Mouse (Mus musculus) intestine, embryonic 16.5 days (tissue): ENCODE measurements around the gene Prkcq. TPM values are rescaled to one million over a fixed set of nuclear protein-coding genes. Genes with fewer than 3 reads are reported as not detected.

Experiments used
- ATAC-seq: fragments of 200-750 bp; cut with Nextera tagmentation; 2 replicates; pipeline ENCODE4 v1.8.0; 2017; ENCODE audit warnings: moderate TSS enrichment, moderate library complexity
- H3K27ac ChIP-seq: fragments of 300-500 bp; sonication (generic); 2 replicates; pipeline ENCODE4 v1.5.1; 2014; ENCODE audit warnings: mild to moderate bottlenecking, low read length
- H3K27me3 ChIP-seq: fragments of 300-500 bp; sonication (generic); replicated peaks from 2 replicates; pipeline ENCODE4 v1.6.1; 2014; ENCODE audit warnings: low read length, control low read depth, mixed read lengths; ENCODE audit not compliant: control insufficient read depth, insufficient read depth
- H3K36me3 ChIP-seq: fragments of 300-500 bp; sonication (generic); 2 replicates; pipeline ENCODE4 v1.6.1; 2014; ENCODE audit warnings: low read length, control low read depth; ENCODE audit not compliant: control insufficient read depth, insufficient read depth
- H3K4me1 ChIP-seq: fragments of 300-500 bp; sonication (generic); 2 replicates; pipeline ENCODE4 v1.6.1; 2014; ENCODE audit warnings: low read length, control low read depth, mixed read lengths; ENCODE audit not compliant: control insufficient read depth, insufficient read depth
- H3K4me2 ChIP-seq: fragments of 300-500 bp; sonication (generic); 2 replicates; pipeline ENCODE4 v1.6.1; 2014; ENCODE audit warnings: low read depth, low read length, control low read depth
- H3K4me3 ChIP-seq: fragments of 300-500 bp; sonication (generic); 2 replicates; pipeline ENCODE4 v1.5.1; 2014; ENCODE audit warnings: mild to moderate bottlenecking, low read length
- H3K9ac ChIP-seq: fragments of 300-500 bp; sonication (generic); 2 replicates; pipeline ENCODE4 v1.6.1; 2014; ENCODE audit warnings: low read depth, low read length
- H3K9me3 ChIP-seq: fragments of 300-500 bp; sonication (generic); 2 replicates; pipeline ENCODE4 v1.6.1; 2016; ENCODE audit warnings: low read length, control low read depth; ENCODE audit not compliant: control insufficient read depth
- WGBS: fragments of 180-500 bp; shearing (Covaris S2); extraction: QIAGEN DNeasy Blood & Tissue Kit; methylation state at CpG from one replicate; pipeline ENCODE4 v1.1.7; 2014; 5-methylcytosine and 5-hydroxymethylcytosine counted together
- polyA plus RNA-seq: library from polyadenylated mRNA; unstranded; fragments of >200 nt; fragmentation: Nextera tagmentation; extraction: Ambion mirVana; gene quantifications from 2 replicates; pipeline ENCODE4 v1.2.1, GENCODE M21; 2015

The Prkcq gene
- polyA plus RNA-seq, 1 experiment from 2014 or later = 1.5 TPM

GRCm38 (mm10) chr2:11257260-11257850, 85.4 kb downstream of the Prkcq start:
- Histone ChIP-seq H3K27ac (no peak overlapping the region), H3K36me3 (no peaks in the 10 kb centered on the region), H3K9me3 (no peaks in the 10 kb centered on the region), H3K4me3 (no peak overlapping the region), H3K4me2 (no peak overlapping the region), H3K27me3 (no peaks in the 10 kb centered on the region), H3K4me1 (no peaks in the 10 kb centered on the region), H3K9ac (no peak overlapping the region)
- 76% methylated on average over 6 of the region's 6 CpGs for WGBS
- no peak for ATAC-seq

GRCm38 (mm10) chr2:11258181-11258580, 86.3 kb downstream of the Prkcq start:
- Histone ChIP-seq H3K27me3 (no peaks in the 10 kb centered on the region), H3K4me2 (no peak overlapping the region), H3K36me3 (no peaks in the 10 kb centered on the region), H3K9ac (no peak overlapping the region), H3K4me1 (no peaks in the 10 kb centered on the region), H3K4me3 (no peak overlapping the region), H3K27ac (no peak overlapping the region), H3K9me3 (no peaks in the 10 kb centered on the region)
- no peak for ATAC-seq
- 93% methylated on average over 1 of the region's 1 CpGs for WGBS

GRCm38 (mm10) chr2:11259361-11259760, 87.5 kb downstream of the Prkcq start:
- H3K27me3 ChIP-seq = no peaks in the 10 kb centered on the region
- 81% methylated on average over 5 of the region's 5 CpGs for WGBS
- no peak overlapping the region for H3K4me3 ChIP-seq
- H3K36me3 ChIP-seq = no peaks in the 10 kb centered on the region
- ATAC-seq = no peak
- H3K9me3 ChIP-seq = no peaks in the 10 kb centered on the region
- H3K9ac ChIP-seq = no peak overlapping the region
- H3K27ac ChIP-seq = no peak overlapping the region
- no peaks in the 10 kb centered on the region for H3K4me1 ChIP-seq
- no peak overlapping the region for H3K4me2 ChIP-seq

GRCm38 (mm10) chr2:11264836-11265235, 92.9 kb downstream of the Prkcq start:
- Histone ChIP-seq H3K27ac (no peak overlapping the region), H3K9ac (no peak overlapping the region), H3K27me3 (no peaks in the 10 kb centered on the region), H3K36me3 (no peaks in the 10 kb centered on the region), H3K4me3 (no peak overlapping the region), H3K9me3 (no peaks in the 10 kb centered on the region), H3K4me1 (no peaks in the 10 kb centered on the region), H3K4me2 (no peak overlapping the region)
- ATAC-seq = no peak
- WGBS = 92% methylated on average over 5 of the region's 5 CpGs

GRCm38 (mm10) chr2:11265455-11265854, 93.5 kb downstream of the Prkcq start:
- H3K9ac ChIP-seq = no peak overlapping the region
- WGBS = 74% methylated on average over 9 of the region's 9 CpGs
- H3K4me2 ChIP-seq = no peak overlapping the region
- no peak overlapping the region for H3K27ac ChIP-seq
- no peaks in the 10 kb centered on the region for H3K4me1 ChIP-seq
- no peaks in the 10 kb centered on the region for H3K27me3 ChIP-seq
- no peaks in the 10 kb centered on the region for H3K36me3 ChIP-seq
- H3K9me3 ChIP-seq = no peaks in the 10 kb centered on the region
- no peak for ATAC-seq
- H3K4me3 ChIP-seq = no peak overlapping the region

DNA sequence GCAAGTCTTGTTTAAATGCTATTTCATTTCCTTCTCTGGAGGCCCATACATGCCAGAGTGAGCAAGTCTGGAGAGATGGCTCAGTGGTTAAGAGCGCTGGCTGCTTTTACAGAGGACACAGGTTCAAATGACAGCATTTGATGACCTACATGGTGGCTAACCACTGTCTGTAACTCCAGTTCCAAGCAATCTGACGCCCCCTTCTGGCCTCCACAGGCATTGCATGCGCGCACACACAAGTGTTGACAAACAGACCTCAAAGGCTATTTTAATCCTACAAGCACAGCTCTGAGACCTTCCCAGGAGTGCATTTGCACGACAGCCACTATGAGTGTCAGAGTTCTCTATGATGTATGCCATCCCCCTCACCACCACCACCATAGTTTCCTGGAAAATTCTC, 94.4 kb downstream of the Prkcq start:
- Histone ChIP-seq H3K4me1 (no peaks in the 10 kb centered on the region), H3K36me3 (no peaks in the 10 kb centered on the region), H3K27me3 (no peaks in the 10 kb centered on the region), H3K4me3 (no peak overlapping the region), H3K4me2 (no peak overlapping the region), H3K9ac (no peak overlapping the region), H3K9me3 (no peaks in the 10 kb centered on the region), H3K27ac (no peak overlapping the region)
- 63% methylated on average over 5 of the region's 5 CpGs for WGBS
- no peak for ATAC-seq

DNA sequence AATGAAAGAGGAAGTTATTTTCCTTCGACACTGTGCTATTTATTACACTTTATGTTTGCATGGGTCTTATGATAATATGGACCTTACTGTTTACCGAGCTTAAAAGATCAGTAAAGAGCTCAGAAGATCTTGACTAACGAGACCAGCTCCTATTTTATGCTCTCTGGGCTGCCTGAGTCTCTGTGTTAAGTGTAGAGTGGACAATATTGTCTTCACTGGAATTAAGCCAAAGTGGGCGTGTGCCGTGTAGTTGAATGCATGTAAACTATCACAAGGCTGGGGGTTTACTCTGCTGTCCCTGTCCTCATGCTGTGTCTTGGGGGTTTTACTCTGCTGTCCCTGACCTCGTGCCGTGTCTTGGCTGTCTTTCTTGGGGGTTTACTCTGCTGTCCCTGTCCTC, 107.1 kb downstream of the Prkcq start:
- H3K27me3 ChIP-seq = no peaks in the 10 kb centered on the region
- H3K27ac ChIP-seq = no peak overlapping the region
- WGBS = 46% methylated on average over 7 of the region's 7 CpGs
- no peaks in the 10 kb centered on the region for H3K9me3 ChIP-seq
- ATAC-seq = peak; percentile 56
- H3K4me2 ChIP-seq = no peak overlapping the region
- no peaks in the 10 kb centered on the region for H3K36me3 ChIP-seq
- H3K9ac ChIP-seq = no peak overlapping the region
- peaks cover 3% of the 10 kb centered on the region; the same call in 1 of the 2 replicates for H3K4me1 ChIP-seq
- no peak overlapping the region for H3K4me3 ChIP-seq

DNA sequence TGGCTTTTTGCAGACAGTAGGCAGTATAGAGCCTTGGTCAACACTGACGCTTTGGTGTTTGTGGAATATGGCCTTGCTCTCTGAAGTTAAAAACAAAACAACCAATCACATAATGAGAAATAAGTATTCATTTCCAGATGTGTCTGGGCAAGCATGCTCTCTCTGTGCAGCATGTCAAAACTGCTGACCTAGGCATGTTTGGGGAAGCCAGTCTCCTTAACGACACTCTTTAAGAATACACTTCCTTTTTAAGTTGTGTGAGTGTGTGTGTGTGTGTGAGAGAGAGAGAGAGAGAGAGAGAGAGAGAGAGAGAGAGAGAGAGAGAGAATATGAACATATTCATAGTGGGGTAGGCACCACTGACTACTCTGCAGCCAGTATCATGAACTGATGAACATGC, 108.3 kb downstream of the Prkcq start:
- Histone ChIP-seq H3K4me3 (no peak overlapping the region), H3K9me3 (no peaks in the 10 kb centered on the region), H3K9ac (no peak overlapping the region), H3K36me3 (no peaks in the 10 kb centered on the region), H3K27me3 (no peaks in the 10 kb centered on the region), H3K4me2 (no peak overlapping the region), H3K27ac (no peak overlapping the region), H3K4me1 (peaks cover 3% of the 10 kb centered on the region; the same call in 1 of the 2 replicates)
- 69% methylated on average over 2 of the region's 2 CpGs for WGBS
- ATAC-seq = no peak

- 72% methylated on average over 18 of the region's 18 CpGs for WGBS
- Histone ChIP-seq H3K27ac (no peak overlapping the region), H3K4me3 (no peak overlapping the region), H3K9ac (no peak overlapping the region), H3K27me3 (no peaks in the 10 kb centered on the region), H3K4me1 (no peaks in the 10 kb centered on the region), H3K9me3 (no peaks in the 10 kb centered on the region), H3K36me3 (no peaks in the 10 kb centered on the region), H3K4me2 (no peak overlapping the region; the same call in 1 of the 2 replicates)
- peak; percentile 68 for ATAC-seq
These were observed 116.1 kb downstream of the Prkcq start for GRCm38 (mm10) chr2:11287834-11288530.

- Histone ChIP-seq H3K27ac (no peak overlapping the region), H3K27me3 (no peaks in the 10 kb centered on the region), H3K4me3 (no peak overlapping the region), H3K4me2 (no peak overlapping the region; the same call in 1 of the 2 replicates), H3K36me3 (no peaks in the 10 kb centered on the region), H3K9me3 (no peaks in the 10 kb centered on the region), H3K9ac (no peak overlapping the region), H3K4me1 (no peaks in the 10 kb centered on the region)
- ATAC-seq = peak; percentile 81
- WGBS = 6% methylated on average over 7 of the region's 7 CpGs
These were observed 116.6 kb downstream of the Prkcq start for GRCm38 (mm10) chr2:11288531-11288846.
